Mouse (Mus musculus): ENCODE measurements around the gene Prkch. TPM values are rescaled to one million over a fixed set of nuclear protein-coding genes. Genes with fewer than 3 reads are reported as not detected.

The Prkch gene
- polyA plus RNA-seq, 1 experiment from 2014 or later, result 9.2 TPM

DNA sequence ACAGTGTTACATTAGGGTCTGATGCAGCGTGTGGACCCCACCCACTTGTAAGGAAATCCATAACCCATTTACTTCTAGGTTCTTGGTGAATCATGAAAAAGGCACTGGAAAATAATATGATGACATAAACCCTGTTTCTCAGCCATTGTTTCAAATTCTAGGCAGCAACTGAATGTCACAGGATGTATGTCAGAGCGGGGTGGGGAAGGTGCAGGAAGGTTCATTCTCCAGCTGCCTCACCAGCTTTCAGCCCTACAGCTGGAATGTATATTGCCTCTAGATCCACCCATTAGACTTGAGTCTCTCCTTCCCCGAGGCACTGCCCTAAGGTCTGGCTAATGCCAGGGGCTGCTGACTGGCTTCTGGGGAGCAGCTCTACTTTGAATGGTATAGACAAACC, 78.8 kb downstream of the Prkch start:
- no peak overlapping the region for H3K4me2 ChIP-seq
- H3K9me3 ChIP-seq (replicated peaks), result no peaks in the 10 kb centered on the region
- H3K9ac ChIP-seq (replicated peaks), result no peak overlapping the region
- H3K27me3 ChIP-seq (replicated peaks), result no peaks in the 10 kb centered on the region
- WGBS, result 68% methylated on average over 3 of the region's 3 CpGs
- H3K4me3 ChIP-seq (replicated peaks), result no peak overlapping the region
- ATAC-seq (ENCODE audit: low FRiP score), result no peak
- H3K36me3 ChIP-seq, result no peaks in the 10 kb centered on the region
- no peak overlapping the region for H3K27ac ChIP-seq (replicated peaks)
- no peaks in the 10 kb centered on the region for H3K4me1 ChIP-seq

- Histone ChIP-seq H3K4me1 (peaks cover 7% of the 10 kb centered on the region), H3K4me2 (no peak overlapping the region), H3K4me3 (replicated peaks) (no peak overlapping the region), H3K9me3 (replicated peaks) (no peaks in the 10 kb centered on the region), H3K36me3 (no peaks in the 10 kb centered on the region), H3K27me3 (replicated peaks) (no peaks in the 10 kb centered on the region), H3K9ac (replicated peaks) (no peak overlapping the region), H3K27ac (replicated peaks) (no peak overlapping the region)
- 85% methylated on average over 2 of the region's 2 CpGs for WGBS
- no peak for ATAC-seq (ENCODE audit: low FRiP score)
These were observed 82.1 kb downstream of the Prkch start for GRCm38 (mm10) chr12:73666701-73667100.

- Histone ChIP-seq H3K4me1 (peaks cover 11% of the 10 kb centered on the region), H3K9me3 (replicated peaks) (no peaks in the 10 kb centered on the region), H3K27ac (replicated peaks) (no peak overlapping the region), H3K4me3 (replicated peaks) (no peak overlapping the region), H3K4me2 (no peak overlapping the region), H3K36me3 (no peaks in the 10 kb centered on the region), H3K9ac (replicated peaks) (no peak overlapping the region), H3K27me3 (replicated peaks) (no peaks in the 10 kb centered on the region)
- ATAC-seq (ENCODE audit: low FRiP score), result no peak
- 79% methylated on average over 7 of the region's 7 CpGs for WGBS
These were observed 83.0 kb downstream of the Prkch start for GRCm38 (mm10) chr12:73667607-73668006.

DNA sequence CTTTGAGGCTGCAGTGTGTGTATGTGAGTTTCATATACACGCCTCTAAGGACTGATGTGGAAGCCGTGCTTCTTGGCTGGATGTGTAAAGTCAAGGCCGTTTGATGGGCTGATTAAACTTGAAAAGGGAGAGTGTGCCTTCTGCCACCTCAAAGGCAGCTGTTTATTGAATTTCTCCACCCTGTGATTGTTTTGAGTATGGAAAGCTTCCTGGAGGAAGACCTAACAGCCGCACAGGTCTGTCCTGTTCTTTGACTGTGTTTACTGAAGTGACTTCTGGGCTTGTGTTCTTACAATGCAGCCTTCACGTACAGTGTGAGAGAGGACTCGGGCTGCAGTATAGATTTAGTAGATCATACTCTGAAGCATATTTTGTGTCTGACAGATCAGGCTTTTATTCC, 86.1 kb downstream of the Prkch start:
- WGBS, result 75% methylated on average over 6 of the region's 6 CpGs
- Histone ChIP-seq H3K36me3 (no peaks in the 10 kb centered on the region), H3K4me3 (replicated peaks) (no peak overlapping the region), H3K27me3 (replicated peaks) (no peaks in the 10 kb centered on the region), H3K4me1 (peaks cover 20% of the 10 kb centered on the region), H3K9me3 (replicated peaks) (no peaks in the 10 kb centered on the region), H3K4me2 (no peak overlapping the region), H3K9ac (replicated peaks) (no peak overlapping the region), H3K27ac (replicated peaks) (0 out of 2 replicates have a peak overlapping the region, but pooled peaks have one; percentile 38)
- ATAC-seq (ENCODE audit: low FRiP score), result no peak

DNA sequence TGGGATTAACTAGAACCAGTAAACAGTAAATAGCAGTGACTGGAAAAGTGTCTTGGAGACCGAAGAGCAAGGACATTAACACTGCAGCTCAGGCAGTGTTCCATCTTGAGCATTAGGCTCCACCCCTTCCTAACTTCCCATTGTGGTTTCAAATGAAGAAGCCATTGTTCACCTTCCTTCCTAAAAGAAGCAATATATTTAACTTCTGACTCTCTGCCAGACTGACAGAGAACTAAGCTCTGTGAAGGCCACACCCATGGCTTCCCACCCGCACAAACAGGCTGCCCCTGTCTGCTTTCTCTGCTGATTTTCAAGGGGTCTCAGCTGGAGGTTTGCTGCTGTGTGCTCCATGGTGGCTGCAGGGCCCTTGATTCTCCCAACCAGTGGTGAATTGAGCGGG, 86.9 kb downstream of the Prkch start:
- Histone ChIP-seq H3K27ac (replicated peaks) (peak overlapping the region; percentile 38; the same call in 1 of the 2 replicates), H3K27me3 (replicated peaks) (no peaks in the 10 kb centered on the region), H3K4me2 (no peak overlapping the region), H3K9ac (replicated peaks) (no peak overlapping the region), H3K9me3 (replicated peaks) (no peaks in the 10 kb centered on the region), H3K4me1 (peaks cover 20% of the 10 kb centered on the region), H3K4me3 (replicated peaks) (no peak overlapping the region), H3K36me3 (no peaks in the 10 kb centered on the region)
- WGBS, result 15% methylated on average over 3 of the region's 3 CpGs
- ATAC-seq (ENCODE audit: low FRiP score), result no peak

GRCm38 (mm10) chr12:73672007-73672406, 87.4 kb downstream of the Prkch start:
- H3K27me3 ChIP-seq (replicated peaks), result no peaks in the 10 kb centered on the region
- H3K4me1 ChIP-seq, result peaks cover 20% of the 10 kb centered on the region
- no peak for ATAC-seq (ENCODE audit: low FRiP score)
- no peaks in the 10 kb centered on the region for H3K9me3 ChIP-seq (replicated peaks)
- no peak overlapping the region for H3K4me2 ChIP-seq
- 25% methylated on average over 4 of the region's 4 CpGs for WGBS
- 0 out of 2 replicates have a peak overlapping the region, but pooled peaks have one; percentile 38 for H3K27ac ChIP-seq (replicated peaks)
- no peaks in the 10 kb centered on the region for H3K36me3 ChIP-seq
- H3K9ac ChIP-seq (replicated peaks), result no peak overlapping the region
- no peak overlapping the region for H3K4me3 ChIP-seq (replicated peaks)

DNA sequence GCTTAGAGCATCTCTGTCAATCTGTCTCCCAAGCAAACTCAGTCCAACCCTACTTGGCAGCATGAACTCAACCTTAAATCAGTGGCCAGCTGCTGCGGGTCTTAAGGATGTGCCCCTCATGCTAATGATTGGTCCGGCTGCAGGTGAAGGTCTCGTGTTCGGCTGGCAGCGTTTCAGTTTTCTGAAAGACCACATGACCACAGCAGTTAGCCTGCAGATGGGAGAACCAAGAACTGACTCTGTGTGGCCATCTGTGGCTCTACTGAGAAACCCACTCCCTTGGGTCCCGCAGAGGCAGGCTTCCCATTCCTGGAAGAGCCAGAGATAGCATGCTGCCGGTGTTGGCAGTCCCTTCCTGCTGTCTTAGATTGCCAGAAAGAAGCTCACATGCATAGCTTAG, 89.2 kb downstream of the Prkch start:
- peaks cover 20% of the 10 kb centered on the region for H3K4me1 ChIP-seq
- H3K27ac ChIP-seq (replicated peaks), result no peak overlapping the region
- WGBS, result 66% methylated on average over 7 of the region's 7 CpGs
- no peak overlapping the region for H3K9ac ChIP-seq (replicated peaks)
- ATAC-seq (ENCODE audit: low FRiP score), result no peak
- H3K4me3 ChIP-seq (replicated peaks), result no peak overlapping the region
- H3K9me3 ChIP-seq (replicated peaks), result no peaks in the 10 kb centered on the region
- no peaks in the 10 kb centered on the region for H3K36me3 ChIP-seq
- H3K27me3 ChIP-seq (replicated peaks), result no peaks in the 10 kb centered on the region
- H3K4me2 ChIP-seq, result no peak overlapping the region

GRCm38 (mm10) chr12:73675212-73675611, 90.6 kb downstream of the Prkch start:
- Histone ChIP-seq H3K9ac (replicated peaks) (no peak overlapping the region), H3K27me3 (replicated peaks) (no peaks in the 10 kb centered on the region), H3K9me3 (replicated peaks) (no peaks in the 10 kb centered on the region), H3K36me3 (no peaks in the 10 kb centered on the region), H3K27ac (replicated peaks) (no peak overlapping the region), H3K4me2 (no peak overlapping the region), H3K4me1 (peaks cover 20% of the 10 kb centered on the region), H3K4me3 (replicated peaks) (no peak overlapping the region)
- ATAC-seq (ENCODE audit: low FRiP score), result no peak
- 51% methylated on average over 4 of the region's 4 CpGs for WGBS

DNA sequence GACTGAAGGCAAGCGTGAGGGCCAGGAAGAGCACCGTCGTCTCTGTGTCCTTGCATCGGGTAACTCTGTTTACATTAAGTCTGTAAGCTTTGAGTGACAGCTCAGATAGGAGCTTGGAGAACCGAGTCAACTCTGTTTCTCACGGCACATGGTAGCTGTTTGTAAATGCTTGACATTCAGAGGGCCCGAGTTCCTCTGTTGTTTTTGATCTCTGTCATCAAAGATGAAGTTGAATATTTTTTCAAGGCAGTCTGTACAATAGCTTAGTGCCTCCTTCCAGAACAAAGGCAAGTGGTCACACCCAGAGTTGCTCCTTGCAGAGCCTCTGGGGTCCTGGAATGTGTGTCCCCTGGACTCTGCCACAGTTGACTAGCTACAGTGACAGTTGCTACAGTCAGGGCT, 94.8 kb downstream of the Prkch start:
- Histone ChIP-seq H3K4me2 (no peak overlapping the region), H3K9ac (replicated peaks) (no peak overlapping the region), H3K27ac (replicated peaks) (no peak overlapping the region; the same call in 1 of the 2 replicates), H3K9me3 (replicated peaks) (no peaks in the 10 kb centered on the region), H3K27me3 (replicated peaks) (no peaks in the 10 kb centered on the region), H3K4me1 (no peaks in the 10 kb centered on the region), H3K36me3 (no peaks in the 10 kb centered on the region), H3K4me3 (replicated peaks) (no peak overlapping the region)
- 68% methylated on average over 7 of the region's 7 CpGs for WGBS
- ATAC-seq (ENCODE audit: low FRiP score), result no peak

- WGBS, result 72% methylated on average over 7 of the region's 7 CpGs
- Histone ChIP-seq H3K9me3 (replicated peaks) (no peaks in the 10 kb centered on the region), H3K4me1 (peaks cover 7% of the 10 kb centered on the region; the same call in 1 of the 2 replicates), H3K36me3 (no peaks in the 10 kb centered on the region), H3K4me3 (replicated peaks) (no peak overlapping the region), H3K4me2 (no peak overlapping the region), H3K27ac (replicated peaks) (no peak overlapping the region), H3K9ac (replicated peaks) (no peak overlapping the region), H3K27me3 (replicated peaks) (no peaks in the 10 kb centered on the region)
- ATAC-seq (ENCODE audit: low FRiP score), result no peak
These were observed 98.3 kb downstream of the Prkch start for GRCm38 (mm10) chr12:73682921-73683346.

DNA sequence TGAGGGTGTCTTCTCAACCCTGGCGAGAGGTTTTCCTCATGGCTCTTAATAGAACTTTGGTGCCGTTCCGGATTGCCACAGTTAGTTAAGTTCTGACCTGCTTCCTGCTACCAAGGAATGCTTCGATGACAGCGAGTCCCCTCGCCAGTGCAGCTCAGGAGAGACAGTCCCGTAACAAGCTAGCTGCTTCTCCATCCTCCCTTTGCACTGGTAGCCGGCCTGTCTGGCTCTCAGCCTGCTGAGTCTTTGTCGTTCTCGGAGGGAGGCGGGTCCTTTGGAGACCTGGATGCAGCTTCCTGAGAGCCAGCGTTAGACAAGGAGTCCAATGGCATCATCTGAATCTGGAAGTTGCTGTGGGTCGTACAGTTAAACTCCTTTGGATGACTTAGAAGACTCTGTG, 101.3 kb downstream of the Prkch start:
- H3K4me3 ChIP-seq (replicated peaks), result no peak overlapping the region
- no peak overlapping the region for H3K9ac ChIP-seq (replicated peaks)
- H3K4me1 ChIP-seq, result peaks cover 9% of the 10 kb centered on the region; the same call in 1 of the 2 replicates
- no peak overlapping the region for H3K4me2 ChIP-seq
- H3K36me3 ChIP-seq, result no peaks in the 10 kb centered on the region
- 75% methylated on average over 13 of the region's 13 CpGs for WGBS
- H3K27me3 ChIP-seq (replicated peaks), result no peaks in the 10 kb centered on the region
- no peak for ATAC-seq (ENCODE audit: low FRiP score)
- no peaks in the 10 kb centered on the region for H3K9me3 ChIP-seq (replicated peaks)
- H3K27ac ChIP-seq (replicated peaks), result no peak overlapping the region

GRCm38 (mm10) chr12:73686456-73686855, 101.9 kb downstream of the Prkch start:
- peaks cover 9% of the 10 kb centered on the region; the same call in 1 of the 2 replicates for H3K4me1 ChIP-seq
- H3K4me2 ChIP-seq, result no peak overlapping the region
- ATAC-seq (ENCODE audit: low FRiP score), result no peak
- H3K27me3 ChIP-seq (replicated peaks), result no peaks in the 10 kb centered on the region
- no peaks in the 10 kb centered on the region for H3K9me3 ChIP-seq (replicated peaks)
- no peak overlapping the region for H3K27ac ChIP-seq (replicated peaks)
- H3K36me3 ChIP-seq, result no peaks in the 10 kb centered on the region
- WGBS, result 93% methylated on average over 5 of the region's 5 CpGs
- no peak overlapping the region for H3K9ac ChIP-seq (replicated peaks)
- no peak overlapping the region for H3K4me3 ChIP-seq (replicated peaks)
